Mouse (Mus musculus) urinary bladder, postnatal 36 days (tissue): ENCODE data around the gene Pnpla8.
A peak's percentile ranks its signal among the peaks of the same experiment; 100 is the strongest.
"Not testable (repeated sequence)": the region's sequence is repeated elsewhere in the genome, so short reads cannot be mapped to it uniquely, and the experiment has no call there.

Experiments
- DNase-seq, 2 experiments: peaks; one replicate each; pipeline ENCODE4 v3.0.0; 2022; ENCODE audit warnings: low spot score in 2 of 2, mixed read lengths in 1 of 2

The Pnpla8 gene

DNA sequence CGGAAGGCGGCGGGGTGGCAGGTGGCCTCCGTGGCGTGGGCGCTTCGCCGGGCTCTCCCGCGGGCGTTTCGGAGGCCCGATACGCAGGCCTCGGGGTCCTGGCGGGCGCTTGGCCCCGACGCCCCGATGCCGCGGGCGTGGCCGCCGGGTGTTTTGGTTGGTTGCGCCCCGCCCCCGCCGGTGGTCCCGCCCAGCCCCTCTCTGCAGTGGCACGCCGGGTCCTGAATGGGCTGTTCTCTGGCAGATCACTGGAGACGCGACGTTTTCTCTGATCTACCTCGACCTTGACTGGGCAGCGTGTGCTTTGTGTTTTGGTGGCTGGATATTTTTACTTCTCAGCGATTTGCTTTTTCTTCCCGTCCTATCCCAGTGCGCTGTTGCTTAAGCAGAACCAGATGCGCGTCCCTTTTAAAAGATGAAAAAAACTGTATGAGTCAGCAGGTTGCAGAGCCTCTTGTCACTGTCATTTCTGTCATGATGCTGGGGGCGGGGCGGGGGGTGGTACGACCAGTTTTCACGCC, 48.2 kb downstream of the Pnpla8 start:
- DNase-seq, result peak in 1 of 2 experiments; percentile 77

GRCm38 (mm10) chr12:44274125-44274835, 53.1 kb downstream of the Pnpla8 start:
- DNase-seq, result no peak

DNA sequence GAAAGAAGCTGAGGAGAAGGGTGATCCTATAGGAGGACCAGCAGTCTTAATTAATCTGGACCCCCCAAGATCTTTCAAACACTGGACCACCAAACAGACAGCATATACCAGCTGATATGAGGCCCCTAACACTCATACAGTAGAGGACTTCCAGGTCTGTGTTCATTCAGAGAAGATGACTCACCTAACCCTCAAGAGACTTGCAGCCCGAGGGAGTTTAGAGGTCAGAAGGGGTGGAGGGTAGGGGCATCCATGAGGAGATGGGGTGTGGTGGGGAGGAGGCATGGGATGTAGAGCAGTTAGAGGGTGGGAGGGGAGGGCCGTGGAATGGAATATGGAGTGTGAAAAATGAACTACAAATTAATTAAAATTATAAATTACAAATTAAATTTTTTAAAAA, 59.0 kb downstream of the Pnpla8 start:
- DNase-seq, result not testable (repeated sequence)

GRCm38 (mm10) chr12:44281534-44281933, 60.4 kb downstream of the Pnpla8 start:
- DNase-seq, result no peak

DNA sequence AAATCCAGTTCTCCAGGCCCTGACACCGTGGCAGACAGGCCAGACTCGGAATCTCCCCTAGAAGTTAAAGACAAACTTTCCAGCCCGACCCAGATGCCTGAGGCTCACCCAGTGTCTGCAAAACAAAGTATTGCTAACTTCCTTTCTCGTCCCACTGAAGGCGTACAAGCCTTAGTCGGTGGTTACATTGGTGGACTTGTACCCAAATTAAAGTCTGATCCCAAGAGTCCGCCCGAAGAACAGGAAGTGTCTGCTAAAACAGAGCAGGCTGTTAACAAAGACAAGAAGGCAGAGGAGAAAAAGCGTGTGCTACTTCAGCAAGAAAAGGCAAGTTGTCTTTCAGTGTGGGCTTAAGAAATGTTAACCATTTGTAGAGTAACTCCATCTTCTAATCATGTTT, 62.2 kb downstream of the Pnpla8 start:
- no peak for DNase-seq

DNA sequence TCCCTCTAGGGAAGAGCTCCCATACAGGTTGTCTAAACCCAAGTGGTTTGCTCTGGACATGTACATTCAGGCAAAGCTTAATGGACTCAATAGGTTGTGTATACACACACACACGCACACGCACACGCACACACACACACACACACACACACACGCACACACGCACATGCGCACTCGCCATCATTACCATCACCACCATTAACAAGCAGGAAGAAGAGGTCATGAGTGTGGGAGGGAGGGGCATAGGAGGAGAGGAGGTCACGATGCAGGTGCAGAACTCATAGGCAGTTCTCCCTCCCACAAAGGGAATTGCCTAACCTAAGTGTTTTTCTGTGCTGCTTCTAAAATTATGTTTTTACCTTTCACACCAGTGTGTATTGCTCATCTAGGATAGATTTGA, 65.8 kb downstream of the Pnpla8 start:
- no peak for DNase-seq

DNA sequence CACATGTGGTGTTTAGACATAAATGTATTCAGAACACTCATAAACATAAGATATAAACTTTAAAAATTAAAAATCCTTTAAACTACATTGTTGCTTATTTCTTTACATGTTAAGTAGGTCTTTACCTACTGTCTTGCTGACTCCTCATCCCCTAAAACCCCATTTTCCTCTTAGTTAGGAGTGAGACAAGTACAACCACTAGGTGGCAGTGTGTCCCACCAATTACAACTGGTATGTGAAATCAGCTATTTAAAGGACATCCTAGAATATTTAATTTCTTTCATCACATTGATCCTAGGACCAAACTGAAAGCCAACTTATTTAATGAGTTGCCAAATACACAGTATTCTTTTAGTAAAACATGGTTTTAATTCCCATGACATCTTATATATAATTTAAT, 71.1 kb downstream of the Pnpla8 start:
- DNase-seq, result peak; percentile 7 to 31

- no peak for DNase-seq
Measured at GRCm38 (mm10) chr12:44300793-44301192, 79.6 kb downstream of the Pnpla8 start.

- DNase-seq, result no peak
Measured at GRCm38 (mm10) chr12:44304012-44304411, 82.8 kb downstream of the Pnpla8 start.

GRCm38 (mm10) chr12:44304869-44305268, 83.7 kb downstream of the Pnpla8 start:
- no peak for DNase-seq

- DNase-seq, result no peak
Measured at GRCm38 (mm10) chr12:44308221-44308620, 87.1 kb downstream of the Pnpla8 start.

GRCm38 (mm10) chr12:44315212-44315611, 94.0 kb downstream of the Pnpla8 start:
- DNase-seq, result no peak

DNA sequence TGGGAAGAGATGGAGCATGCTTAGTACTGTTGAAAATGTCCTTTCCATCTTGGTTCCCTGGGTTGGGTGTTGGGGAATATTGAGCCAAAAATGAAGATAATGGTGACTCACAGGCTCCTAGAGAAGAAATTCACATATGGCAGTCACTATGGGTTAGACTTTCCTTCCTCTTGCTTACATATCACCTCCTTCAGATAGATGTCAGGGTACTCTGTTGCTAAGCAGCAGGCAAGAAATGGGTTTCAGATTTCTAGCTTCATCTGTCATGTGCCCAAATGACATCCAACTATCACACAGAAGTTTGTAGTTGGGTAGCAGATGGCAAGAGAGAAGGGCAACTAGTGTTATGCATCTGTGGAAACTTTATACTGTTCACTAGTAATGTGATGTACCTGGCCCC, 103.9 kb downstream of the Pnpla8 start:
- no peak for DNase-seq

DNA sequence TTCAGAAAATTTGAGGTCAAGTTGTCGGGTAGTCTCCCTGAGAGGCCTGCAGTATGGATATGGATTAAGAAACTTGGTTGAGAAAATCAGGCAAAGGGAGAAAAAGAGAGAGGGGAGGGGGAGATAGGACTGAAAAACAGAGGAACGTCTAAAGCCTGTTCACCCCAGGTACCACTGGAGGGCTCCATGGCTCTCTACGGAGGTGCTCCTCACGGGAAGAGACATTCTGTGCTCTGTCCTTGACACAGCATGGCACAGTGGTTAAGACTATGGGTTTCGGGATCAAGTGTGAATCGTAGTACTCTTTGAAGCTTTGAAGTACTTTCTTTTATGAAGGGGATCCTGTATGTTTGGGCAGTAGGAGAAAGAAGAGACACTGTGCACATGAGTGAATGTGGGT, 106.3 kb downstream of the Pnpla8 start:
- DNase-seq, result no peak

- DNase-seq, result peak in 1 of 2 experiments; percentile 11
Measured at GRCm38 (mm10) chr12:44328381-44329315, 107.5 kb downstream of the Pnpla8 start, which contains the start of gene Nrcam. Nrcam (plus strand) TSS chr12:44328885.

- DNase-seq, result no peak
Measured at GRCm38 (mm10) chr12:44329316-44330215, 108.4 kb downstream of the Pnpla8 start.

DNA sequence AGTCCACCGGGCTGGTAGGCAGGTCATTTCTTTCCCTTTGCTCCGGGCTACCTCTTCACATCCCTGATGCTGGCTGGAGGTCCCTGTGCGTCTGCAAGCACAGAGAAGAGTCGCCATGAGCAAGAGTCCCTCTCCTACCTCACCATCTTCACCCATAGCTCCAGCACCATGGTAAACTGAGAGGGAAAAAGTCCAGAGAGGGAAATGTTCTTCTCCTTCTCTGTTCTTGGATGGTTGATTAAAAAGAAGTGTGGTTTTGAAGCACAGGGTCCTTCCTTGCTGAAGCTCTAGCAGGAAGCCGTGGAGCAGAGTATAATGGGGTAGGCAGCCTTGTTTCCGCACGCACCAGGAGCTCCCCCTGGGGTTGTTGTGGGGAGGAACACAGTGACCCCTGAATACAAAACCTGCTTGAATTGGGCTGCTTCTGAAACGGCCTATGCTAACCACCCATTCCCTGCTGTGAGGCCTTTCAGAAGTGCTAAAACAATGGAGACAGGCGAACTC, 109.1 kb downstream of the Pnpla8 start:
- no peak for DNase-seq

GRCm38 (mm10) chr12:44337136-44337640, 116.0 kb downstream of the Pnpla8 start:
- no peak for DNase-seq

DNA sequence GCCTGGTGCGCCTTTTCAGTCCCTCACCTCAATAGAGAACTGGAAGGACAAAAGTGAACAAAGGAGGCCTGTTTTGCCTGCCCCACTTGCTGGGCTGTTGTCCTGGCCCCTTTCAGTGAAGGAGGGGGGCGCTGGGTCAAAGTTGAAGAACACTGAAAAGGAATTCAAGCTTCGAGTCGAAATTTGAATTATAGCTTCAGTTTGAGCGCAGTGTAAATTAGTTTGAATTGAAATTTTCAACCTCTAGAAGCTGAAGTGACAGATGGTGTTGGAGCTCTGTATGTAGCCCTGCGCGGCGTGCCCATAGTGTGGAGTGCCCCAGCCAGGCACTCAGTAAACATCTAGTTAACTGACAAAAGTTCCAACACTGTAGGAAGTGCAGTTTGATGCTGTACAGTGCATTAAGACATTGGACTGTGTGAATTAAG, 117.0 kb downstream of the Pnpla8 start:
- DNase-seq, result no peak

DNA sequence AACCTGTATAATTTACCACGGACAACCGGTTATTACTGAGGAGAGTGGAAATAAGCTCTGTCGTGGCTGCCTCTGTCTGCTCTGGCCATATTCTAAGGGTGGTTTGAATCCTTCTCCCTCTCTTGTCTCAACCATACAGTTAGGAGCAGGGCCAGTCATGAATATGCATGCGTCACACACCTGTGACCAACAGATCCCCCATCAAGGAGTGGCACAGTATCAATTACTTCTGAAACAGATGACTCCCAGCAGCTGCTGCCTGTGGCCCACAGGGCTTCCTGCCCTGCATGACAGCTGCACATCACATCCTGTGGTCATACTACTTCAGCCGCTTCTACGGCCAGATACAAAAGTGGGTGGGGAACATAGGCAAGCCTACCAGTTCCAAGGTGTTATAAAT, 122.9 kb downstream of the Pnpla8 start:
- no peak for DNase-seq

DNA sequence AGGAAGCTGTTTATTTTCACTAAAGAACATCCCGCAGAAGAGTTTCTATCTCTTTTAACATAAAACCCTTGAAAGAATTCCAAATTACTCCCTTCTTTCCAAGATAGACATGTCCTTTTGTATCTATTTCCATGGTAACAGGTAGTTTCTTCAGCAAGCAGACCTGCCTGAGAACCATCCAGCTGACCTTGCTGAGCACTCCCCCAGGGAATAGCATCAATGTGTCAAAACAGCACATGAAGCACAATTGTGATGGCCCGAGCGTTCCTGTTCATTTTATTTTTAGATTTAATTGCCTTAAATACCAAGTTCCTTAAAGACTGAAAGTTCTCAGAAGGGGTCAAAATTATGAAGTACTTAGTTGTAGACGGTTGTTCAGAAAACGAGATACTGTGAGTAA, 124.1 kb downstream of the Pnpla8 start:
- DNase-seq, result no peak
